Mouse (Mus musculus): ENCODE measurements around the gene Pou3f3. TPM values are rescaled to one million over a fixed set of nuclear protein-coding genes. Genes with fewer than 3 reads are reported as not detected.

Gene Pou3f3
- polyA plus RNA-seq, 1 experiment from 2014 or later = 0.01 TPM

DNA sequence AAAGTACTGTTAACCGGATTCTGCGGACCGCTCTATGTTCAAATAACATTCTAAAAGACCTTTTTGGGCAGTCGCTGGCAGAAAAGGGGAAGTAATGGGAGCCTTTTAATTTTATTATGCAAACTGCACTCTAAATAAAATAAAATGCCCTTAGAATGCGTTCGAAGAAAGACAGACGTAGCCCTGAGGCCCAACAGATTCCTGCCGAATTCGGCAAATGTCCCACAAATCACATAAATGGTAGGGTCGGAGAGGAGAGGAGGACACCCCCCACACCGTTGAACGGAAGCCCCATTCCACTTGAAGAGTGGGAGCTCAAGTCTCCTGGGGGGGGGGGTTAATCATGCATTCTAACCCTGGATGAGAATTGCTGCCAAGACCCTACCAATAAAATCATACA lies 8.3 kb upstream of the Pou3f3 start:
- Histone ChIP-seq H3K36me3 (no peaks in the 10 kb centered on the region), H3K4me1 (replicated peaks) (no peaks in the 10 kb centered on the region), H3K4me3 (replicated peaks) (no peak overlapping the region), H3K27me3 (peaks cover 95% of the 10 kb centered on the region), H3K9me3 (replicated peaks) (no peaks in the 10 kb centered on the region), H3K4me2 (no peak overlapping the region), H3K27ac (no peak overlapping the region), H3K9ac (no peak overlapping the region)
- DNase-seq = no peak
- WGBS (ENCODE audit: insufficient replicate concordance) = 1% methylated on average over 12 of the region's 12 CpGs
- no peak for ATAC-seq (ENCODE audit: low read depth)

DNA sequence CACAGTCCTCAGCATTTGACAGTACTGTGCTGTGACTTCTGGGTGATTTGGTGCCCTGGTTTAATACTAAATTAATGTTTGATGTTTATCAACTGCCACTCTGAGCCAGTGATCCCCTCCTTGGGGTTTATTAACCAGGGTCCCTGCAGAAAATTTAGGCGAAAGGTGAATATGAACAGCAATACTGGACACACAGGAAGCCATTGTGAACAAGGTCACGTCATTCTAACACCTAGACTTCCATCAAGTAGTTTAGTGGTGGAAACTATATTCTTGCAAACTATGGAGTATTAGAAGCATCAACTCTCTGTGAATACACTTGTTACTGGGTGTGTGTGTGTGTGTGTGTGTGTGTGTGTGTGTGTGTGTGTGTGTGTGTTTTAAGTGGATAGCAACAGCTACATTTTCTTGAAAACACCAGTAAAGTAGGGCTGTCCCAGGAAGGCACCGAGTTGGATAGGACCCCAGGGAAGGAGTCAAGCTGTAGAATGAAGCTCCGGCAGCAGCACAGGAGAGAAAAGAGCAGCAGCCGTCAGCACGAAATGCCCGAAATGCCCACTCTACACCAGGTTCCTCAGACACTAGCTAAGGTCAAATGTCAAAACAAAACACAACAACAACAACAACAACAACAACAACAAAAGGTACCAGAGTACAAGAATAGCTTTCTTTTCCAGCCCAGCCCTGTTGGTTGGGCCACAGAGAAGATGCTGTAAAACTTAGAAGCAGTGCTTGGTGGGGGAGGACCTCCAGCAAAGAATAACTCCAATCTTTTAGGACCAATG lies 7.6 kb upstream of the Pou3f3 start:
- Histone ChIP-seq H3K4me1 (replicated peaks) (no peaks in the 10 kb centered on the region), H3K27ac (no peak overlapping the region), H3K27me3 (peaks cover 100% of the 10 kb centered on the region), H3K9ac (no peak overlapping the region), H3K4me2 (no peak overlapping the region), H3K36me3 (no peaks in the 10 kb centered on the region), H3K9me3 (replicated peaks) (no peaks in the 10 kb centered on the region), H3K4me3 (replicated peaks) (no peak overlapping the region)
- DNase-seq (no peak), ATAC-seq (ENCODE audit: low read depth) (no peak)
- 11% methylated on average over 7 of the region's 7 CpGs for WGBS (ENCODE audit: insufficient replicate concordance)

DNA sequence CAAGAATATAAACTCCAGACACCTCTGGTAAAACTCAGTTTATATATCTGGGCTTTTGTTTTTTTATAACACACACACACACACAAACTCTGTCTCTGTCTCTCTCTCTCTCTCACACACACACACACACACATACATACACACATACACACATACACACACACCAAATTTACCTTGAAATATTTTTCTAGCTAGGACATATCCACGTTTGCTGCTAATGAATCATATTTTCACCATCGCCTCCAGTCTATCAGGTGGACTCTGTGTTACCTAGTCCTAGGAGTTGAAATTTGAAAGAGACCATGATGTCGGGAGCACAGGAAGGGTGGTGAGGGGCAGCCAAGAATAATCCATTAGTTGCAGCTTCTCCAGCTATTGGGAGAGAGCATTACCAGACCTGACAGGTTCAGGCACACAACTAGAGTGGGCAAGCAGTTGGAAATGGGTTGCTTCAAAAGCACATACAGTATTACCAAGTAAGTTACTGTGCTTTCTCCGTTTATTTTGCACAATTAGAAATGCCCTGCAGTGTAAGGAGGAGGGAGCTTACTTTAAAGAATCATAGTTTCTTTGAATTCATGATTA lies 6.9 kb upstream of the Pou3f3 start:
- ATAC-seq (ENCODE audit: low read depth) = no peak
- 5% methylated on average over 4 of the region's 4 CpGs for WGBS (ENCODE audit: insufficient replicate concordance)

DNA sequence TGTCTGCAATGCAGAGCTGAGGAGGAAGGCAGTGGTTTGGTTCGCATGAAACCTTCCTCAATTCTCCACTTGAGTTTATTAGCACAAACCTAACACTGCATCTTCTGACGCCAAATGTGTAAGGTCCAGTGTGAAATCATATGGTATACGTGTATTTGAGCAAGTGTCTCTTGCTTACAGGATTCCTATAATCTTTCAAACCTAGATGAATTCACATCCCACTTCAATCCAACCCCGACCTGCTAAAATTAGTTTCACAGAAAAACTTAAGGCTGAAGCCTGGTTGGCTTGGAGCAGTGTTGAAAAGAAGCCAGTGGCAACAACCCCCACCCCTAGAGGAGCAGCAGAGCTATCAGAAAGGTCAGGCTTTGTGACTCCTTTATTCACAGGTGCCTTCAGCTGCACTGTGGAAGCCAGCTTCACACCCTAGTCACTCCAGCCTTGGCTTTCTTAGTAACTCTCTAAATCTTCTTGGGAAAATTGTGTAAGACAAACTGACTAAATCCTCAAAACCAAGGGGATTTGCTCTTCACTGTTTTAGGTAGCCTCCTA lies 5.5 kb upstream of the Pou3f3 start:
- Histone ChIP-seq H3K4me2 (no peak overlapping the region), H3K4me3 (replicated peaks) (no peak overlapping the region), H3K9ac (no peak overlapping the region), H3K4me1 (replicated peaks) (no peaks in the 10 kb centered on the region), H3K36me3 (no peaks in the 10 kb centered on the region), H3K9me3 (replicated peaks) (no peaks in the 10 kb centered on the region), H3K27ac (no peak overlapping the region), H3K27me3 (peaks cover 100% of the 10 kb centered on the region)
- DNase-seq (no peak), ATAC-seq (ENCODE audit: low read depth) (no peak)
- 2% methylated on average over 4 of the region's 4 CpGs for WGBS (ENCODE audit: insufficient replicate concordance)

More for the DNA sequence above, 6.9 kb upstream of the Pou3f3 start:
- Histone ChIP-seq H3K9me3 (replicated peaks) (no peaks in the 10 kb centered on the region), H3K4me1 (replicated peaks) (no peaks in the 10 kb centered on the region), H3K27me3 (peaks cover 100% of the 10 kb centered on the region), H3K4me3 (replicated peaks) (no peak overlapping the region), H3K9ac (no peak overlapping the region), H3K4me2 (no peak overlapping the region), H3K36me3 (no peaks in the 10 kb centered on the region), H3K27ac (no peak overlapping the region)
- DNase-seq = no peak

DNA sequence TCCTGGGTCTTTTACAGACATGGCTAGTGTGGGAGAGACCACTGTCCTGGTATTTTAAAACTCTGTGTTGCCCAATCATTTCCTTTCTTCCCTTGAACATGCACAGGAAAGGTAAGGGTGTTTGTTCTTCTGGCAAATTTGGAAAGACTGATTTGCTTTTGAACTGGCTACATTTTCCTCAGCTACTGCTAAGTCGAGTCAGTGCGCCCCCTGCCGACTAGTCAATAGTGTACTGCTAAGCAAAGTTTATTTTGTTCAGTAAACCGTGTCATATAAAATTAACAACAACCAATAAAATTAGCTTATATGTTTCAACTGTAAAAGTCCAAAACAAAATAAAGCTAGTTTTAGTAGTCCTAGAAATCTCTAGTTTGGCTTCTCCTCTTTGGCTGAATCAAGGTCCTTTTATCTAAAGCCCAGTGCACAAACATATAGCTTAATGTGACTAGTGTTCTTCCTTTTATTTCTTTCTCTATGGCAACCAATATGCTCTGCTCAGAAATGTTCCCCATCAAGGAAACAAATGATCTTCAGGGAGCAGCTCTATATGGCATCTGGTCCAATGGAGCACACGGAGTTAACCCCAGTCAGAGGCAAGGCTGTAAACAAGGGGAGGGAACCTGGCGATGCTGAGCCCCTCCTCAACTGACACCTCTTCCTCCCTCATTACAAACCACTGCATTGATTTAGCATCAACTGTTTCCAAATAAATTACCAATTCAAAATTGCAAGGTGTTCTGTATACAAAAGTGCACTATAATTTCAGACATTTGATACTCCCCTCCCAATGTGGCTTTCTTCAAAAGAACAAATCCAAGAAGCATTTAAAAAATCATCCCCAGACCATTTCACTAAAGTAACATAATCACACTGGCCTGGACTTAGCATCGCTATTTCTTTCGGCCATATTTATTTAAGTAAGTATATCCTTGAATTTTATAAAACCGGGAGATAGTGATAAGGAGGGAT lies 4.1 kb upstream of the Pou3f3 start:
- no peak overlapping the region for H3K27ac ChIP-seq
- no peak overlapping the region for H3K4me3 ChIP-seq (replicated peaks)
- 3% methylated on average over 9 of the region's 9 CpGs for WGBS (ENCODE audit: insufficient replicate concordance)
- H3K9ac ChIP-seq = no peak overlapping the region
- H3K4me1 ChIP-seq (replicated peaks) = peaks cover under 1% of the 10 kb centered on the region; the same call in 1 of the 2 replicates
- DNase-seq = no peak
- no peak for ATAC-seq (ENCODE audit: low read depth)
- H3K27me3 ChIP-seq = peaks cover 100% of the 10 kb centered on the region
- no peaks in the 10 kb centered on the region for H3K9me3 ChIP-seq (replicated peaks)
- H3K36me3 ChIP-seq = no peaks in the 10 kb centered on the region
- no peak overlapping the region for H3K4me2 ChIP-seq

DNA sequence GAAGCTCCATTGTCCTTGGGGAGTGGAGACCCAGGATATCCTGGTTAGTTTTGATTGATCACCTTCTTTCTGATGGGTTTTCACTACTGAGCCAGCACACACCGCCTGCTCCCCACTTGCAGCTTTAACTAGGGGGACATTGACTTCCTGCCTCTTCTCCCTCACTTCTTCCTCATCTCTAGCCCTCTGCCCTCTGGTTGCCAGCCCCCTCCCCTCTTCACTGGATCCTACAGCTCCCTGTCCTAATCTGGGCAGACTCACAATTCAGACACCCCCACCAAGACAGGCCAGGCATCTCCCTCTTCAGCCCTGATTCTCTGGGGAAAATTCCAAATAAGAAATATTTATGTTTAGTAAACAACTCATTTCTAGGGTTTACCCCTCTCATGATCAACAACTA lies 3.3 kb upstream of the Pou3f3 start:
- H3K4me1 ChIP-seq (replicated peaks) = peaks cover 3% of the 10 kb centered on the region; the same call in 1 of the 2 replicates
- WGBS (ENCODE audit: insufficient replicate concordance) = 4% methylated on average over 1 of the region's 1 CpGs
- H3K4me2 ChIP-seq = no peak overlapping the region
- peaks cover 100% of the 10 kb centered on the region for H3K27me3 ChIP-seq
- no peak overlapping the region for H3K27ac ChIP-seq
- DNase-seq (no peak), ATAC-seq (ENCODE audit: low read depth) (no peak)
- H3K36me3 ChIP-seq = no peaks in the 10 kb centered on the region
- H3K4me3 ChIP-seq (replicated peaks) = no peak overlapping the region
- no peak overlapping the region for H3K9ac ChIP-seq
- no peaks in the 10 kb centered on the region for H3K9me3 ChIP-seq (replicated peaks)

DNA sequence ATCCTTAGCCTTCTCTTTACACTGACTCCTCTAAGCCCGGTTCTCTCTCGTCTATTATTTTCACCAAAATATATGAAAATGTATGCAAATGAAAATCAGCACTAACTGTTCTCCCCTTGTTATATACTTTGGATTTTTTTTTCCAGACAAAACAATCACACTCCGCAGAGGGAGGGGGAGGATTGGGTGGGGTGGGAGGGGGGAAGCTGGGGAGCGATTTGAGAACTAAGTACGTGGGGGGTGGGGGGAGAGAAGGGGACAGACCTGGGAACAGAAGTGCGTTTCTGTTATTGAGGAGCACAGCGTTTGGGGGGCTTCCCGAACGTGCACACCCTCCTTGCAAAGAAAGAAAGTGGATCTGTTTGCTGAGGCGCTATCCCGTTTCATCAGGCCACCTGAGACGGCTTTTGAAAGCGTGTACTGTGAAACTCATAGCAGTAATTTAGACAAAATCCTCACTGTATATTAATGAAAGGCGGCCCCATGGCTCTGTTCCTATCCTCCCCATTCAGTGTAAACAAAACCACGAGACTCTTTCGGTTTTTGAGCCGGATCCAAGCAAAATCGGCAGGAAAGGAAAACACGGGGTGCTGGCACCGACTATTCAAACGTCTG lies 2.4 kb upstream of the Pou3f3 start:
- Histone ChIP-seq H3K4me1 (replicated peaks) (peaks cover 5% of the 10 kb centered on the region; the same call in 1 of the 2 replicates), H3K27me3 (peaks cover 100% of the 10 kb centered on the region), H3K9ac (no peak overlapping the region), H3K9me3 (replicated peaks) (no peaks in the 10 kb centered on the region), H3K4me2 (no peak overlapping the region; the same call in 1 of the 2 replicates), H3K27ac (no peak overlapping the region), H3K36me3 (no peaks in the 10 kb centered on the region), H3K4me3 (replicated peaks) (no peak overlapping the region)
- ATAC-seq (ENCODE audit: low read depth) (no peak), DNase-seq (no peak)
- WGBS (ENCODE audit: insufficient replicate concordance) = under 1% methylated on average over 21 of the region's 21 CpGs

DNA sequence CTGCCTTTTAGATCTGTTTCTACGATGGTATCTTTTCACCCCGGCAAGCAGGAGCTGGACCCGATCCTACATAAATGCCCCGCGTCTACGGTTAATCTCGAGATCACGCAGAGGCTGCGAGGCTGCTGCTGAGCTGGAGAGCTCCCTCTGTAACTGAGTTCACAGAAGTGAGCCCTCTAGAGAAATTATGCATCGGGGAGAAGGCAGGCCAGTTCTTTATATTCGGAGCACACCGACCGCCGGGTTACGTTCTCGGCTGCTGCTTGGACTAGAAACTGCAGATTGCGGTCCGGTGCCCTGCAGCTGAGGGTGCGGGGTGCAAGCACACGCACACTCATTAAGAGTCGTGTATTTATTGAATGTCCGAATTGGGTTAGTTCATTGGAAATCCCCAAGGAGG lies 1.7 kb upstream of the Pou3f3 start:
- under 1% methylated on average over 22 of the region's 22 CpGs for WGBS (ENCODE audit: insufficient replicate concordance)
- ATAC-seq (ENCODE audit: low read depth) (no peak), DNase-seq (no peak)
- Histone ChIP-seq H3K9ac (no peak overlapping the region), H3K27me3 (peaks cover 100% of the 10 kb centered on the region), H3K4me3 (replicated peaks) (peak overlapping the region; percentile 40), H3K9me3 (replicated peaks) (no peaks in the 10 kb centered on the region), H3K4me1 (replicated peaks) (peaks cover 5% of the 10 kb centered on the region; the same call in 1 of the 2 replicates), H3K36me3 (no peaks in the 10 kb centered on the region), H3K27ac (no peak overlapping the region), H3K4me2 (peak overlapping the region; percentile 57)

DNA sequence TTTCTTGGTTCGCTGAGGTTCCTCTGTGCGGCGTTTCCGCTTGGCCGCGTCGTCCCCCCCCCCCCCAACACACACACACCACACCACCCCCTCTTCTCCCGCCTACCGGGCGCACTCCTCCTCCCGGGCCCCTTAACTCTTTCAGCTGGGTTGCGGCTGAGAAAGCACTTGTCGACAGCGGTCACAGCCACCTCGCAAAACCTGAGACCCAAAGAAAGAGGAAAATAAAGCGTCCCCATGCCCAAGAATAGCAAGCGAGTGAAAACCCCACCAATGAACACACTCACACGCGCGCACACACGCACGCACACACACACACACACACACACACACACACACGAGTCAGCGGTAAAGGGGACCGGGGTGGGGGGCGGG lies 1.3 kb upstream of the Pou3f3 start:
- peaks cover 100% of the 10 kb centered on the region for H3K27me3 ChIP-seq
- no peak overlapping the region for H3K27ac ChIP-seq
- H3K4me3 ChIP-seq (replicated peaks) = peak overlapping the region; percentile 40
- DNase-seq = no peak
- H3K9me3 ChIP-seq (replicated peaks) = no peaks in the 10 kb centered on the region
- H3K4me2 ChIP-seq = peak overlapping the region; percentile 57
- ATAC-seq (ENCODE audit: low read depth) = no peak
- WGBS (ENCODE audit: insufficient replicate concordance) = 0% methylated on average over 23 of the region's 26 CpGs
- H3K4me1 ChIP-seq (replicated peaks) = peaks cover 5% of the 10 kb centered on the region; the same call in 1 of the 2 replicates
- H3K36me3 ChIP-seq = no peaks in the 10 kb centered on the region
- H3K9ac ChIP-seq = no peak overlapping the region

DNA sequence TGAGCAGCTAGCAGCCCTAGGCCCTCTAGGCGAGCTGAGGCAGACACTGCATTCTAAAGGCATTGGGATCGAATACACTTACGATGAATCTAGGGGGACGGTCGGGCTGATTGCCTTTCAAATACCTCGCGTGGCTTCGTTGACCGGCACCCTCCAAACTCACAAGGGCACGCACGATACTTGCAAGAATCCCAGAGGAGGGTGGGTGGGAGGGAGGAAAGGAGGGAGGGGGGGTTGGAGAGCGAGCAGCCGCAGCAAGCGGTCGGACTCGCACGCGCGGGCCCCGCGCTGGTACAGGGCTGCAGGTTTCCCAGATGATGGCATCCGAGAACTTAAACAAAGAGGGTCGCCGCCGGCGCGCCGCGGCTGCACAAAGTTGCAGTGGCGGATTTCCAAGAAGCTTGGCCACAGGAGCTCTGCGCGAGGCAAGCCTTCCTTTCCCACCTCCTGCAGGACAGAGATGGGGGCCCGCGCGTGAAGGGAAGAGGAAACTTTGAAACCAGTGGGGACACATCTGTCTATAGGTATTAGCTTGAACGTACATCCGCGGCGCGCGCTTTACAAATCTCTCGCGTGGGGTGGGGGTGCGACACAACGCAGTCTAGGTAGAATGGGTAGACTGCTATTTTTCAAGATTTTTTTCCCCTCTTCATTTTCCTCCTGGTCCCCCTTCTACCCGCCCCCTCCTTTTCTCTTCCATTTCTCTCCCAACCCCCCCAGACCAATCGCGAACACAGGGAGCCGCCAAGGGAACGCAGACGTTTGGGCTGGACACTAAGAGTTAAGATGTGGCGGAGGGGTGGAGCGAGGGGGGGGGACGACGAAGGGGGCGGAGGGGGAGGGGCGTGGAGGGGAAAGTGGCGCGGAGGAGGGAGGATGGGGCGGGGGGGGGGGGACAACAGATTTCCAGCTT lies 647 bp upstream of the Pou3f3 start:
- Histone ChIP-seq H3K36me3 (no peaks in the 10 kb centered on the region), H3K9ac (no peak overlapping the region), H3K27ac (no peak overlapping the region), H3K9me3 (replicated peaks) (no peaks in the 10 kb centered on the region), H3K27me3 (peaks cover 98% of the 10 kb centered on the region), H3K4me2 (peak overlapping the region; percentile 57), H3K4me1 (replicated peaks) (peaks cover 5% of the 10 kb centered on the region; the same call in 1 of the 2 replicates), H3K4me3 (replicated peaks) (peak overlapping the region; percentile 40)
- ATAC-seq (ENCODE audit: low read depth) (no peak), DNase-seq (no peak)
- 1% methylated on average over 54 of the region's 60 CpGs for WGBS (ENCODE audit: insufficient replicate concordance)

Measured in liver, embryonic 13.5 days (tissue).